Mouse (Mus musculus) liver, adult 2 months (tissue): ENCODE measurements at regions not wholly inside any gene's neighbourhood (a gene's known extent, or its start where the extent isn't known, plus 50 kb on each side); places are given as distances from the start of the nearest gene placed in this dataset.

ENCODE experiments used
- CTCF ChIP-seq: fragments of 200-500 bp; IDR thresholded peaks from 2 replicates; pipeline ENCODE4 v1.5.1; 2011; ENCODE audit warnings: low read depth, low read length, control low read depth
- POLR2A ChIP-seq: fragments of 200-500 bp; IDR thresholded peaks from 2 replicates; pipeline ENCODE4 v1.6.1; 2011; ENCODE audit warnings: low read length, control low read depth; ENCODE audit not compliant: insufficient read depth; ENCODE audit errors: extremely low read depth

DNA sequence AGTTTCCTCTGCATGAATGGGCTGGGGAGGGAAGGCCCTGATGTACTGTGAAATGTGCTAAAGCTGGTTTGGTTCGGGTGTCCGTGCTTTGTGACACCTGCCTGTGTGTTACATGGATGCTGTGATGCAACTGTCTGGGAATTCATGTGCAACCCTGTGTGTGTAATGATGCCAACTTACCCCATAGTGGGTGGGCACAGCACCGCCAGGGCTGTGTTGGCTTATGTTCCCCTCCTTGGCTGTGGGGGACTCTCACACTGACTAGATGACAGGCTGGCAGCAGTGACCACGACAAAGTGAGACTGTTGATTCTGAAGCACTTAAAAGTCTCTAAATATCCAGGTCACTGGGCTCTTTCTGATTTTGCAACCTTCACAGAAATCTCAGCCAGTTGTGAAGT, 212.2 kb downstream of the En1 start:
- TF ChIP-seq CTCF: no peak
- no peak for TF ChIP-seq POLR2A
